Mouse (Mus musculus) A20 (cell line): Measurements from ENCODE around the gene Sdk1.

Experiments used
- DNase-seq: peaks from one replicate; pipeline ENCODE4 v3.0.0-alpha.2; 2011; ENCODE audit warnings: low read depth, low spot score

Sdk1 gene

GRCm38 (mm10) chr5:141994192-141994591 lies 752.9 kb downstream of the Sdk1 start:
- DNase-seq = no peak

GRCm38 (mm10) chr5:142000247-142000646 lies 759.0 kb downstream of the Sdk1 start:
- no peak for DNase-seq

GRCm38 (mm10) chr5:142001131-142001530 lies 759.8 kb downstream of the Sdk1 start:
- no peak for DNase-seq

GRCm38 (mm10) chr5:142001973-142002372 lies 760.7 kb downstream of the Sdk1 start:
- no peak for DNase-seq

GRCm38 (mm10) chr5:142010189-142010588 lies 768.9 kb downstream of the Sdk1 start:
- no peak for DNase-seq

- DNase-seq = no peak
Measured at GRCm38 (mm10) chr5:142017001-142017400, 775.7 kb downstream of the Sdk1 start.

GRCm38 (mm10) chr5:142022877-142023580 lies 781.7 kb downstream of the Sdk1 start:
- DNase-seq = no peak

GRCm38 (mm10) chr5:142024448-142024847 lies 783.2 kb downstream of the Sdk1 start:
- DNase-seq = no peak

GRCm38 (mm10) chr5:142036536-142036935 lies 795.2 kb downstream of the Sdk1 start:
- no peak for DNase-seq

- no peak for DNase-seq
Measured at GRCm38 (mm10) chr5:142039236-142039635, 797.9 kb downstream of the Sdk1 start.

- no peak for DNase-seq
Measured at GRCm38 (mm10) chr5:142039891-142040530, 798.7 kb downstream of the Sdk1 start.

GRCm38 (mm10) chr5:142041226-142041802 lies 800.0 kb downstream of the Sdk1 start:
- DNase-seq = no peak

GRCm38 (mm10) chr5:142061781-142062180 lies 820.5 kb downstream of the Sdk1 start:
- DNase-seq = no peak

- no peak for DNase-seq
Measured at GRCm38 (mm10) chr5:142071322-142071721, 830.0 kb downstream of the Sdk1 start.

GRCm38 (mm10) chr5:142073901-142074300 lies 832.6 kb downstream of the Sdk1 start:
- no peak for DNase-seq

GRCm38 (mm10) chr5:142074561-142075500 lies 833.5 kb downstream of the Sdk1 start:
- DNase-seq = no peak

- no peak for DNase-seq
Measured at GRCm38 (mm10) chr5:142080661-142081060, 839.4 kb downstream of the Sdk1 start.

GRCm38 (mm10) chr5:142081076-142081475 lies 839.8 kb downstream of the Sdk1 start:
- no peak for DNase-seq

- no peak for DNase-seq
Measured at GRCm38 (mm10) chr5:142096377-142096841, 855.1 kb downstream of the Sdk1 start.

- no peak for DNase-seq
Measured at GRCm38 (mm10) chr5:142100176-142100575, 858.9 kb downstream of the Sdk1 start.

GRCm38 (mm10) chr5:142107434-142107833 lies 866.1 kb downstream of the Sdk1 start:
- no peak for DNase-seq

GRCm38 (mm10) chr5:142111989-142112388 lies 870.7 kb downstream of the Sdk1 start:
- DNase-seq = no peak
